In the genomic region with DNA sequence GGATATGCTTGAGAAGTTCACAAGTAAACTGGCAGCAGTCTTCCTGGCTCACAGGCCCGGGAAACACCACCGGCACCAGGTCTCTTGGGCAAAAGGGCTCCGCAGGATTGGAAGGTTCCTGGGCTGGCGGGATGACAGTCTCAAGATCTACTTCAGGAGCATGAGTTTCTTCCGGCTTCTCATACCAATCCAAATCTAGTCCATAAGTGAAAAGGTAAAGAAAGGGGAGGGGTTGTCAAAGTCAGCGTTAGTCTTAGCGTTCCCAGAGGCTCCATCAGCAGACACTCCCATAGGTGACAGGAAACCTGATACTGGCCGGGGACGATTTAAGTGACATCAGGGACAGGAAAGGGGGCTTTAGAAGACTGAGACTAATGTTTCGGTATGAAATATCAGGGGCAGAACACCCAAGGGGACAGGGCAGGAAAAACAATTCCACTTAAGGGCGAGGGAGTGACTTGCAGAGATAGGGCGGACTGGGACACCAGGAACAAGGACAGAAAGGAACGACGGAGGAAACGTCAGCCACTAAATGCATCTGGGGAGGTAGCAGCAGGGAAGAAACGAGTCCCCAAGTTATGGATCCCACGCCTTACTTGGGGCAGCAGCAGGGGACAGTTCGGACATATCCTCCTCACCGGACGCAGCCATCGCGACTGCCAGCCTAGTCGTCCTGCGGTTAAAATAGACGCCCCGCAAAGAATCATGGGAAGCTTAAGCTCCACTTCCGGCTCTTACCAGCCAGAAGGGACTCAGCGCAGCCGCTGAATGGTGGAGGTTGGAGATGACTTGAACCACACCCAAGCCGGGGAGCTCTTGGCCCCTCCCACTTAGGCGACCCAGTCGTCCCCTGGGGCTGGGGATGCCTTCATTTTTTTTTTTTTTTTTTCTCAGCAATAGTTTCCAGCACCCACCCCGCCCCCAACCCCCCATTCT, we compare ENCODE assay signal across 1 mouse cellular context.
TF ChIP-seq lines count a peak whose summit lies in the region.

A gene (minus strand): TSS at position 707 of the 936 bp plus-strand sequence.

TF ChIP-seq in myocyte, 11 proteins besides CTCF, POLR2A, EP300 and RAD21 (continued from another document):
- TF ChIP-seq USF1 (IDR thresholded peaks at IDR 0.05; ENCODE audit: low read depth): no peak
